Mouse (Mus musculus) right cerebral cortex, adult 2 months (tissue): ENCODE measurements around the gene Aco2.
"Not testable (repeated sequence)": the region's sequence is repeated elsewhere in the genome, so short reads cannot be mapped to it uniquely, and the experiment has no call there.

Source experiments
- DNase-seq, 2 experiments: peaks; one replicate each; pipeline ENCODE4 v3.0.0; 2021 to 2022; ENCODE audit warnings: low spot score in 2 of 2

Aco2 gene

DNA sequence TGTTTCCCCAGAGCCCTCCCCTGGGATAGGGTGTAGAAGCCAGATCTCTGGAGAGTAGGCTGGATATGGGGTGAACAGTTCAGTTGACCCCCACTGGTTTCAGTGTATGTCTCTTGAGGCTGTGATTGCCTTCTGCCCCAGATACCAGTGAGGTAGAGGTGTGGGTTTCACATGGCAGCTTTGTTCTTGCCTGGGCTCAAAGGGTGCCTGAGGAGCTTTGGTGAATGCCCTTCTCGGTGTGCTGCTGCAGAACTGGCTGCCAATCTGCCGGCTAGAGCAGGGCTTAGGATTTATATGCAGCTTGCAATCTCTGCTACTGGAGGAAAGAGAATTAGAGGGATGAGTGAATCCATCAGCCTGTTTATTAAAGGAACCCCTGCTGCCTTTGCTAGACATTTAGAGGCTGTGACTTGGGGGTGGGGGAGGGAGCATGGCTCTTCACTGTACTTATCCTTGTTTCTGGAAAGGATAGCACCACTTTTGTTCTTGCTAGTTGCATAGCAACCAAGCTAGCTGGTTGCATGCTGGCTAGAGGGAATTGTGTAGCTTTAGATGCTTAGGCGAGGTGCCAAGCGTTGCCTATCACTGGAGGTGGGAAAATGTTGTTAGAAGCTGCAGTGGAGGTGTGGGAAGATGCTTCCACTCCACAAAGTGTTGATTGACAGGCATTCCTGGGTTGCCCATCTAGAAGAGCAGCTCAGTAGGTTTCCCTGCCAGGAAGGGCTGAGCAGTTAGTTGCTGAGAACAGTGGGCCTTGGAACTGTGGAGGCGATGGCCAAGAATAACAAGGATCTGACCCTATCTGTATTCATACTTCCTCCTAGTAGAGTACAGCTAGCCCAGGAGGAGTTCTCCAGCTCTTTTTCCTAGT lies 7.7 kb downstream of the Aco2 start:
- DNase-seq: peak; percentile 89 to 91

DNA sequence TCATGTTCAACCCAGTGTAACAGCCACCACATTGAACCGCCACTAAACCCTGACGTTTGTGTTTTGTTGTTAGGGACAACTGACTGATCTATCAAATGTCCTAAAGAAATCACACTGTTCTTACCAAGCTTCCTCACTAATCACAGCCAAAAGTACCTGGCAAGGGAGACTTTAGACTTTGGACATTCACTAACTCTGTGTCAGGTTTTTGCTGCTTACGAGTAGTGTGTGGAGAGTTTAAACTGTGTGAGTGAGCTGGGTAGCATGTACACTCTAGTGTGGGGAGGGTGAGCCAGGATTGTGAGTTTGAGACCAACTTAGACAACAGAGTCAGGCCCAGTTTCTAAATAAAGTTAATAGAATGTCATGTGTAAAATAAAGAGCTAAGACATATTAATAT lies 10.2 kb downstream of the Aco2 start:
- DNase-seq: no peak

DNA sequence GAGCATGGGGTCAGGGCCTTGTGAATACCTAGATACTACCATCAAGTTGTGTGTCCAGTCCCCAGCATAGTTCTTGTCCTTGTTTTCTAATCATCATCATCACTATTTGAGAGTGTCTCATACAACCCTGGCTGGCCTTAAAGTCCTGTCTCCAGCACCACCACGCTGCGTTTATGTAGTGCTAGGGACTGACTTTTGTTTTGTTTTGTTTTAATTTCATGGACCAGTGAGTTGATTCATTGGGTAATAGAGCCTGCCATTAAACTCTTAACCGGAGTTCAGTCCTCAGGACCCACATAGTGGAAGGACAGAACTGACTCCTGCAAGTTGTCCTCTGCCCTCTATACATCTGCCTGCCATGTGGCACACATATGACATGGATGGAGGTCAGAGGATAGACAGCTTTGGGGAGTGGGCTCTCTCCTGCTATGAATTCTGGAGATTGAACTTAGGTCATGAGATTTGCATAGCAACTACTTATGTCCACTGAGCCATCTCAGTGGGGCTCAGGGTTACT lies 13.4 kb downstream of the Aco2 start:
- DNase-seq: no peak

DNA sequence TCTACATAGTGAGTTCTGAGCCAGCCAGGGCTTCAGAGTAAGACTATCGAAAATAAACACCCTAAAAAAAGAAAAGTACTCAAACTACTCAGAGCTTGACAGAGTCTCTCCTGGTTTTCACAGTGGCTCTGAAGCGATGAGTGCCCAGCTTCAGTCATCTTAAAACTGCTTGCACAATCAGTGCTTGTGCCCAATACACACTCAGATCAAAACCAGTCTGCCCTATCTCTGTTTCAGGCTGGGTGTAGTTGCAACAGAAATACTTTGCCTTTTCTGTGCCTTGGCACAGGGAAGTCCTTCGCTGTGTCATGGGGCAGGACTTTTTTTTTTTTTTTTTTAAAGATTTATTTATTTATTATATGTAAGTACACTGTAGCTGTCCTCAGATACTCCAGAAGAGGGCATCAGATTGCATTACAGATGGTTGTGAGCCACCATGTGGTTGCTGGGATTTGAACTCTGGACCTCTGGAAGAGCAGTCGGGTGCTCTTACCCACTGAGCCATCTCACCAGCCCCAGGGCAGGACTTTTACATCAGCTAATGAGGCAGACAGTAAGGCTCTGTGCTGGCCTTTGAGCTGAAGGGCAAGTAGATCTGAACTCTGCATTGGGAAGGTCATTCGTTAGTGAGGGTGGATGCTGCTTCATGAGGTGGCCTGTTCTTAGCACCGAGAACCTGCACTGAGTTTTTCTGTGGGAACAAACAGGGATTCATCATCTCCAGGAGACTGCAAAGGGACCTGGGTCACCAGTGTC lies 14.9 kb downstream of the Aco2 start:
- no peak for DNase-seq

DNA sequence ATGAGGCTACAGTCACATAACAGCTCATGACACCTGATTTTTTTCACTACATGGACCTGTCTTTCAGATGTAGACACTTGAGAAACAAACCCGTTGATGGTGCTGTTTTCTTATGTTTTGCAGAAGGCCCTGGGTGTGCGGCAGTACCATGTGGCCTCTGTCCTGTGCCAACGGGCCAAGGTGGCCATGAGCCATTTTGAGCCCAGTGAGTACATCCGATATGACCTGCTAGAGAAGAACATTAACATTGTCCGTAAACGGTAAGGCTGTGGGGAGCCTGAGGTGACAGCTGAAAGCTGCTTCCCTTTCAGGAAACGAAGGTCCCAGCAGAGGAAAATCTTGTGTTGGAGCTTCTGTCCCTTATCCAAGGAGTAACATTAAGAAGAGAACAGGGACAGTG lies 17.1 kb downstream of the Aco2 start:
- no peak for DNase-seq

DNA sequence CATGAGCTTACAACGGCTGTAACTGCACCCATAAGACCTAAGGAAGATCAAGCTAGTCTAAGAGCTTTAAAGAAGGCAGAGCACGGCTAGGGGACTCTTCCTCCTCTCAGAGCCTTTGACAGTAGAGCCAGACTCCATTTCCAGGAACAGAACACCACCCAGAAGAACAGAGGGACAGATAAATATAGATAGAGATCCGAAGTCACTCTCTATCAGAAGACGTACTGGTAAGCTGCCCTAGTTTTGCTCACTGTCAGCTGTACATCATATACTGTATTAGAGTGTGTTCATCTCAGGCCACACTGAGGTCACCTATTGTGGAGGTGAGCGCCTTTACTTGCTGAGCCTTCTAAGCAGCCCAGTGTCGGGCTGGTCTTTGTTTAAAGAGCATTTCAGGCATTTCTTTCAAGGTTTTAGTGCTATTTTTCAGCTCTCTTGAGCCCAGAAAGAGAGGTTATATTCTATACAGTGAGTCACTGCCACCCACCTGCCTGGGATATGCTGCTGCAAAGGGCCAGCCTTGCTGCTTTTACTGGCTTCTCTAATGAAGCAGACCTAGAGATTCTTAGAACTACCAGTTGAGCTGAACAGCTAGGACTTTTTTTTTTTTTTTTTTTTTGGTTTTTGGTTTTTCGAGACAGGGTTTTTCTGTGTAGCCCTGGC lies 19.2 kb downstream of the Aco2 start:
- peak; percentile 78 for DNase-seq

DNA sequence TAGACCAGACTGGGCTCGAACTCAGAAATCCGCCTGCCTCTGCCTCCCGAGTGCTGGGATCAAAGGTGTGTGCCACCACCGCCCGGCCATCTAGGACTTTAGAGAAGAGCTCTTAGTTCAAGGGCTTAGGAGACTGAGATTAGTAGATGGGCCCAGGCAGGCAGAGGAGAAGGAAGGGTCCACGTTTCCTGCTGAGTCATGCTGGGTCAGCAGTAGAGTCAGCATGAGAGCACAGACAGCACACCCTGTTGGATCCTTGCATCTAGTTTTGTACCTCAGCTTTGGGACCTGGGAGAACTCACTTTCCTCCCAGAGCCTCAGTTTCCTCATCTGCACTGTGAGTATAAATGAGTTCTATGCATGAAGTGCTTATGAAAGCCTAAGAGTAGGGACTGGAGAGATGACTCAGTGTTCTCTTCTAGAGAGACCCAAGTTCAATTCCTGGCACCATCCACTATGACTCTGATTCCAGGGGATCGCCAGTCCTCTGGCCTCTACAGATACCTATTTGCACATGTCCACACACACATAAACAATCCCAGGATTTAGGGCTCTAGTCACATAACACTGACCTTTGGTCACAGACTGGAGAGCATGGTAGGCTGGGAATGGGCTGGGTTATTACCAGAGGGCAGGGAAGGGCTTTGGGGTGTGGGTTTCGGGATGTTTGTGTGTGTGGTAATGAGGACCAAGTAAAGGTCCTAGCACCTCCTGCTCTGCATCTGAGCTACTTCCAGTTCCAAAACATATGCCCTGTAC lies 19.9 kb downstream of the Aco2 start:
- DNase-seq: no peak

DNA sequence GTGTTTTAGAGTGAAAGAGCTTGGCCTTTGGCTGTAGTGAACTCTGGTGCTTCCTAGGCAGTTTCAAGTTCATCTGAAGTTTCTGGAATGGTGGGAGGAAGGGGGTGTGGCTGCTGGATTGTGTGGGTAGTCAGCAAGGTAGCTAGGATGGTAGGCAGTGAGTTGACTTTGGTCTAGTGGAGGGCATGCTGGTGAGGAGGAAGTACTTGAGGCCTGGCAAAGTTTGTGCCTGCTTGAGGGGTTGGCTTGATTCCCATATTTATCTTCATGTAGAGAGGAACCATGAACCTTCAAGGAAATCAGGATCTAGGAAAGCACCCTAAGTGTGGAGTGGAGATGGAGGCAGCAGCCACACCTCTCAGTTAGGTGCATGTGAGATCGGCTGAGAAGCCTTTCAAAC lies 21.9 kb downstream of the Aco2 start:
- no peak for DNase-seq

DNA sequence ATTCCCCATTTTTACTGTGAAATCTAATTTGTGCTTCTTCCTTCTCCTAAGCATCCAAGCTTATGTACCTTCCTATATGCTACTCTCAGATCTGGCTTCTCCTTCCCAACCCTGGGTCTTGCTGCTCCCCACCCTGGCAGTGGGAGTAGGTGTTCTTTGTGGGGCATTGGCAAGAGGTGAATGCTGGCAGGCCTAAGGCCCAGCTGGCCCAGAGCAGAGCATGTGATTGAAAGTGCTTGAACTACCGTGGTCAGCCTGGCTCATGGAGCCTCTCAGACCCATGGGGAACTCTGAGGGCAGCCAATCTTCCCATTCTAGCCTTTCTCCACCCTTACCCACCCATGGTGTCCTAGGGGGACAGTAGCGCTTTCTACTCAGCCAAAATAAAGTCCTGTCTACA lies 24.3 kb downstream of the Aco2 start:
- DNase-seq: no peak

DNA sequence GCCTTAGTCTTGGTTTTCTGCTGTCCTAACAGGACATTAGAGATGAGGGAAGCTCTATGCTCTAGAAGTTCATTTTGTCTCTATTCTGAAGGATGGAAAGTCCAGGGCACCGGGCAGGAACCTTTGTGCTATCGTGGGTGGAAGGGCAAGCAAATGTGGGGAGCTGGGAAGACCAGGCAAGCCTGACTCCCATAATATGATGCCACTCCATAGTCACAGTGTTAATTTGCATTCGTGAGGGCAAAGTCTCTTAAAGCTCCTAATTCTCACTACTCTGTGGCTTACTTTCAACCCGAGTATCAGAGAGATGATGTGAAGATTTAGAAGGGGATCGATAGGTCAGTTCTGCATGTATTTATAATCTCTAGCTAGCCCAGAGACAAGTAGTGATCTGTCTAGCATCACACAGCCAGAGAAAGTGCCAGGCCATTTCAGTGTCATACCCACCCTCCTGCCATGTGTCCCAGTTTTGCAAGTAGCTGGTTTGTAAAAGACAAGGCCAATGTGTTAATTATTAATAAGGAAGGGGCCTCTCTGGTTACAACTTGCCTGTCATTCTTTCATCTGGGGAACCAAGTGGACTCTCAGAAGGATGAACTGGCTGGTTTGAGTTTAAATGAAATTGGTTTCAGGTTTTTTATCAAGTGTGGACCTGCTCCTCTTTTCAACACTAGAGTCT lies 25.6 kb downstream of the Aco2 start:
- DNase-seq: no peak

DNA sequence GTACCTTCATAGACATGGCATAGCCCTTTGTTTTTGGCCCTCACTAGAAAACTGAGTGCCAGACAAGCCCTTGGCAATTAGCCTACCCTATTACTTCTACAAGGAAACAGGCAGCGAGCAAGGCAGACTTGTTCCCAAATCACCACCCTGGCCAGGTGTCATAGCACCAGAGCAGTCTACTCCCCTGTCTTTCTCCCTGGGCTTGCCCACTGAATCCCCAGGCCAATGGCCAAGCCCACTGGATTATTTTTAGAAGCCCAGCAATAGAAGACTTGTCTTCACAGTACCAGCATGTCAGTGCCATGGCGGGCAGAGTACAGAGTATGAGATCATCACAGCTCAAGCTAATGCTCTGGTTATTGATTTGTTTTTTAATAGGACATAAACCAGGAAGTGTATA lies 26.6 kb downstream of the Aco2 start:
- DNase-seq: no peak

DNA sequence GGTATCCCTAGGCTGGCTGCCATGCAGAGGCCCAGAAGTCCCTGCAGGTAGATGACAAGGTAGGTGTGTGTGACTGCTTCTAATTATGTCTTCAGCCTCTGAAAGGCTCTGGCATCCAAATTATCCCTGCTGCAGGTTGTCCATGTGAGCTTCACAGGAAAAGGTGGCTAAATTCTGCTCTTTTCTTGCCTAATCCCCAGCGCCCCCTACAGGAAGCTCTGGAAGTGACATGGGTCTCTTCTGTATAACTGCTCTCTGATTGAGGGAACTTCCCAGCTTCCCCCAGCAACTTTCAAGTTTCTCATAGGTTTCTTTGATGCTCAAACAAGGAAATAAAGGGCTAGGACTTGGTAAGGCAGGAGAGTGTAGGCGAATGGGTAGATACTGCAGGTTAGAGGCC lies 32.8 kb downstream of the Aco2 start:
- peak; percentile 83 to 84 for DNase-seq

DNA sequence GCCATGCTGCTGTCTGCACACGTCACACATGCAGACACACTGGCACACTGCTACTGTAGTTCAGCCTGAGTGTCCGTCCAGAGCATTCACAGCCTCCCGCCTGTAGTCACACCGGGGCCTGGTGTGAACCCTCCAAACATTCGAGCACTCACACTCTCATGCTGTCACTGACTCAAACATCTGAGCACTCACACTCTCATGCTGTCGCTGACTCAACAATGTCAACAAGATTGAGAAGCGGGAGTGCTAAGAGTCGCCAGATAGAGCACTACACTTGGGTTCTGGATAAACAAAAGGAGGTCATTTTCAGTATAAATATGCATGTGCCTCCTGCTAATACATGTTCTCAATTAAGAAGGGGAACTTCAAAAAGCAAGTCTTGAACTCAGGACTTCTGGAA lies 35.8 kb downstream of the Aco2 start:
- no peak for DNase-seq

DNA sequence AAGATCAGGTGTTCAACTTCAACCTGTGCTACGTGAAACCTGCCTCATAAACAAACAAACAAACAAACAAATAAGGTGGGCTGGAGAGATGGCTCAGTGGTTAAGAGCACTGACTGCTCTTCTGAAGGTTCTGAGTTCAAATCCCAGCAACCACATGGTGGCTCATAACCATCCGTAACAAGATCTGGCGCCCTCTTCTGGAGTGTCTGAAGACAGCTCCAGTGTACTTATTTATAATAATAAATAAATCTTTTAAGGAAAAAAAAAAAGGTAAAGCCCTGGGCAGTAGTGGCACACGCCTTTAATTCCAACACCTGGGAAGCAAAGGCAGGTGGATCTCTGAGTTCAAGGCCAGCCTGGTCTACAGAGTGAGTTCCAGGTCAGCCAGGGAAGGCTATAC lies 36.7 kb downstream of the Aco2 start:
- DNase-seq: not testable (repeated sequence)

DNA sequence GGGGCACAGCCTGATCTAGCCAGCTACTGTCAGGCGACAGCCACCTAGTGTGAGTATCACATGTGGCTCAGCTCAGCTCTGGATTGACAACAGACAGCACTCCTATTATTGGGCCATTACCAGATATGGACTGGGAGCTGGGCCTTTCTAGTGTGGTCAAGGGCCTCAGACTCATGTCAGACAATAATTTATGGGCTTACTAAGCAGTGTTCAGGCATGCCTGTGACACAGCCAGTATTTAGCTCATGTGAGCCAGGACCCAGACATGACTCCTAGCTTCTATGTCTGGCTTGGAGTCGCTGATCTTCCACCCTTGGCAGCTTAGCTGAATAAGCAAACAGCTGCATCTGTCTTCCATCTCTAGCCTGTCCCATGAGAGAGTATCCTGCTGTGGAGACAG lies 40.4 kb downstream of the Aco2 start:
- DNase-seq: no peak

DNA sequence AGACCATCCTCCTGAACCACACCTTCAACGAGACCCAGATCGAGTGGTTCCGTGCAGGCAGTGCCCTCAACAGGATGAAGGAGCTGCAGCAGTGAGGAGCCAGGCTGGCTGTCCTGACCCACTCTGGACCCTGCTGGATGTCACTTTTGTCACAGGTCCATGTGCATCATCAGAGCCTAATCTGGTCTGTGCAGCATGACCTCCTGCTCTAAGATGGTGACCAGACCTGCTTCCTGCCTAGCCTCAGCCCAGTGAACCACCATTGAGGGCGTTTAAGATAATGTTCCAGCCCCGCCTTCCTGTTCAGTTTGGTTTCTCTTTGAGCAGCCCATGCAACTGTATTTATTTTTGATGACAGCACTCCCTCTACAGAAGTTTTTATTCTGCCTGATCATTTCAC lies 42.6 kb downstream of the Aco2 start:
- DNase-seq: no peak

DNA sequence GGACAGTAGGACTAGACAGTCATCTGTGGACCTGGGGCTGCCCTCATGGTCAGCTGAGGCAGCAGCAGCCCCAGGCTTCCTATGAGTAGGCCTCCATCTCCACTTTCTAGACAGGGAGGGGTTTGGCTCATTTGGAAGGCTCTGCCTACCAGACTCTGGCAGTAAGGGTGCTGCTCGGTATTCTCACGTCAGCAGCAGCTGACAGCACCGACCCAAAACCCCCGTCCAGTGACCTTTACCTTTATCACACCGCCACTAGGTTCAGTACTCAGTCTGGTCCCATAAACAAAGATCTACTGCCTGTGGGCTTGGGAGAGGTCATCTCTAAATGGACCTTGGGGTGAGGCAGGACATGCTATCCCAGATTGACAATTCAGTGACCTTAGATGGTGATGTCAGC lies 43.6 kb downstream of the Aco2 start:
- no peak for DNase-seq

DNA sequence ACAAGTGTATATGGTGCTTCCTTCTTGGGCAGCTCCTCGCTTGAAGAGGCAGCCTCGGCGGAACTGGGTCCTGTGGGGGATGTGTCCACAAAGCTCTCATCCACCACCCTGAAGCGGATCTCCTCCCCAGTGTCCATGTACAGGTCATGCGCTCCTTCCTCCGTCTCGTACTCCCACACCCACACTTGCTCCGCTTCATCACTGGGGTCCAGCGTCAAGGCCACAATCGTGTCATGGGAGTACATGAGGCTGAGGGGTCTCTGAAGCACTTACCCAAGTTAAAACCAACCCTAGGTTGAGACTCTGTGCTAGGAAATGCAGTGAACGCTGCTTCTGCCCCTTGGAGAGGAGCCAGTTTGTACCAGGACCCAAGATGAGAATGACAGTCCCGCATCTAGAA lies 45.1 kb downstream of the Aco2 start:
- no peak for DNase-seq

DNA sequence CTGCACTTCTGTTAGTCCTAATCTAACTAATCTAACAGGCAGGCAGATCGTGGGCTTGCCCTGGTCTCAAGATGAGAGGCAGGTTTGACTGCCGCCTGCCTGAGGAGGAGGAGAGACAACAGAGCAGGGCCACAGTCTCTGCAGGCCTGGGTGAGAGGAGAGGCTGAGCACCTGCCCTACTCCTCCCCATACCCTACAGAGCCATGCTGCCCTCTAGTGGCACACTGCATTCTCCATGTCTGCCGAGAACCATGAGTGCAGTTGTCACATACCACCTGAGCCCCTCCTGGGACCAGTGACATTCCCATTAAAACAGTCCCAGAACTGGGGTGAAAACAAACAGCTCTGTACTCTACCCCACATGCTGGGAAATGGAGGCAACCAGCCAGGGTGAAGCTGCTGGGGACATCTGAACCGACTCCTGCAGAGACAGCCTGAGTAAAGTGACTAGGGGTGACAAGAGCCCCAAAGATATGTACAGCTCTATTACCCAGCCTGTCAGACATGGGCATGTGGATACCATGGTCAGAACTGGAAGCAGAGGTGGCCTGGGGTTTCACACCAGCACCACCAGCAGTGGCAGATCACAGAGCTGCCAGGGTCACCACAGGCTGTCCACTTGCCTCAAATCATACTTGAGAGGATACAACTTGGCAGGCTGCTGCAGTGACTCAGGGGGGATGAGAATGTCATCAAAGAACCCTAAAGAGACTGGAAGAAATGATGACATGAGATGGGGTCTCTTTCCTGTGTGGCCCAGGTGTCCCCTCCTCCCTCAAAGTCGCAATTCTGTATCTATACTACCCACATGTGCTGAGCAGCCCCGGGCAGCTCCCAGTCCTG lies 45.7 kb downstream of the Aco2 start:
- peak; percentile 77 to 81 for DNase-seq

DNA sequence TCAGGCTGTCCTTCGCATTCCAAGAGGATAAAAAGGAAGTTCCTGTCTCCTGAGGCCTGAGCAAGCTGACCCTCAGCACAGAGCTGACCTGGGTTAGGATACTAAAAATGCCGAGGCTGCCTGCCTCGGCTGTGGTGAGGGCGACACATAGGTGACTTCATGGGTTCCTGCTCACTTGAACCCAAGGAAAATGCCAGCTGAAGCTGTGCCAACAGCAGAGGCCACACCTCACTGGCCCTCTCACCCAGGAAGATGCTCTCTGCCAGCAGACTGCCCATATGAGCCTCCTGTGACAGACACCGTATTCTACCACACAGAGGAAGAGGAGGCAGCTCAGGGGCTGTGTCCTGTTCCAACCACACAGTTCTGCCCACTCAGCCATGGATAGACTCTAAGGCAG lies 47.0 kb downstream of the Aco2 start:
- no peak for DNase-seq
